27 mouse cellular contexts compared by ENCODE assay signal in the genomic region with DNA sequence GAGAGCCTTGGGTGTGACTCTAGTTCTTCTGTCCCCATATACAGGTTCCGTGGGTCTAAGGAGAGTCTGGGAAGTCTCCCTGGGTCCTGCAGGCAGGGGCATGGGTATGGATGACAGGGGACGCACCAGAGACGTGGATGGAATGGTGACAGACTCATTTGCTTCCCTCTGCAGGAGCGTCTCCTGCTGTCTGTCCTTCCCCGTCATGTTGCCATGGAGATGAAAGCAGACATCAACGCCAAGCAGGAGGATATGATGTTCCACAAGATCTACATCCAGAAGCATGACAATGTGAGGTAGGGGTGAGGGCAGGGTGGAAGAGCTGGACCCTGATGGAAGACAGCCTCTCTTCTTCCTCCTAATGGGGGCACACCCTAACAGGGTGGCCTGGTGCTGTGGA.
DNase-seq lines count a peak whose midpoint lies in the region; ATAC-seq and TF ChIP-seq lines count a peak whose summit lies in the region.
"Had no signal": no experiment of that assay in that cellular context is flagged by ENCODE, and none has a peak within 500 bp of the region (broad histone marks: within the 10 kb centered on the region; RNA-seq: fewer than 3 reads in every experiment).

No protein-coding gene starts in this region.

- H3K36me3 ChIP-seq in forebrain, embryonic 12.5 days (replicated peaks): no peaks in the 10 kb centered on the region
- no peaks in the 10 kb centered on the region for H3K36me3 ChIP-seq in forebrain, embryonic 13.5 days (ENCODE audit: poor library complexity, severe bottlenecking)
- no peaks in the 10 kb centered on the region for H3K36me3 ChIP-seq in midbrain, embryonic 16.5 days (ENCODE audit: control insufficient read depth, insufficient read depth, low read length)
- H3K36me3 ChIP-seq: forebrain, embryonic 10.5 days; heart, embryonic 15.5 days; limb, embryonic 12.5 days; liver, embryonic 15.5 days had no signal

- ATAC-seq in forebrain, embryonic 12.5 days (ENCODE audit: low FRiP score): 0 out of 2 replicates have a peak, but pooled peaks have one; percentile 36
- ATAC-seq in forebrain, embryonic 13.5 days: no peak
- peak; percentile 43; the same call in 1 of the 2 replicates for ATAC-seq in midbrain, embryonic 16.5 days
- ATAC-seq in erythroid progenitor cell, adult 5-6 weeks (replicated peaks; ENCODE audit: low FRiP score, poor library complexity, severe bottlenecking): no peak
- no peak for ATAC-seq in erythroblast, adult 5-6 weeks (replicated peaks; ENCODE audit: low FRiP score, poor library complexity, severe bottlenecking)
- ATAC-seq: intestine, postnatal 0 days had no signal

- no peaks in the 10 kb centered on the region for H3K9me3 ChIP-seq in forebrain, embryonic 12.5 days
- no peaks in the 10 kb centered on the region for H3K9me3 ChIP-seq in forebrain, embryonic 13.5 days (replicated peaks)
- no peaks in the 10 kb centered on the region for H3K9me3 ChIP-seq in midbrain, embryonic 16.5 days (replicated peaks; ENCODE audit: control insufficient read depth, low read length, poor library complexity, severe bottlenecking)
- H3K9me3 ChIP-seq: forebrain, embryonic 10.5 days; heart, embryonic 15.5 days; limb, embryonic 12.5 days; liver, embryonic 15.5 days; neural tube, embryonic 13.5 days had no signal

- no peak overlapping the region for H3K4me2 ChIP-seq in forebrain, embryonic 12.5 days
- H3K4me2 ChIP-seq in forebrain, embryonic 13.5 days: no peak overlapping the region
- no peak overlapping the region for H3K4me2 ChIP-seq in midbrain, embryonic 16.5 days (ENCODE audit: low read length)
- H3K4me2 ChIP-seq: heart, embryonic 15.5 days; hindbrain, embryonic 14.5 days; limb, embryonic 12.5 days; liver, embryonic 15.5 days; lung, embryonic 14.5 days; neural tube, embryonic 13.5 days had no signal

- no peak overlapping the region for H3K27ac ChIP-seq in forebrain, embryonic 12.5 days
- H3K27ac ChIP-seq in forebrain, embryonic 13.5 days: no peak overlapping the region
- H3K27ac ChIP-seq in layer of hippocampus, adult 2 months: peak overlapping the region; percentile 32; the same call in 1 of the 2 replicates
- no peak overlapping the region for H3K27ac ChIP-seq in midbrain, embryonic 16.5 days (ENCODE audit: low read length)
- H3K27ac ChIP-seq: forebrain, embryonic 10.5 days; heart, embryonic 15.5 days; hindbrain, embryonic 14.5 days; left cerebral cortex, adult 2 months; limb, embryonic 12.5 days; liver, embryonic 15.5 days; neural tube, embryonic 13.5 days had no signal

- no peak for TF ChIP-seq CTCF in layer of hippocampus, adult 2 months (conservative IDR thresholded peaks at IDR 0.05)

- H3K9ac ChIP-seq in forebrain, embryonic 12.5 days: no peak overlapping the region
- H3K9ac ChIP-seq in forebrain, embryonic 13.5 days: no peak overlapping the region
- no peak overlapping the region for H3K9ac ChIP-seq in midbrain, embryonic 16.5 days (ENCODE audit: low read depth, low read length)
- H3K9ac ChIP-seq: heart, embryonic 15.5 days; hindbrain, embryonic 14.5 days; limb, embryonic 12.5 days; liver, embryonic 15.5 days; lung, embryonic 14.5 days; neural tube, embryonic 13.5 days had no signal

- H3K27me3 ChIP-seq in forebrain, embryonic 12.5 days: no peaks in the 10 kb centered on the region; the same call in 1 of the 2 replicates
- H3K27me3 ChIP-seq in forebrain, embryonic 13.5 days: no peaks in the 10 kb centered on the region
- H3K27me3 ChIP-seq in midbrain, embryonic 16.5 days (ENCODE audit: control insufficient read depth, insufficient read depth, low read depth, low read length): no peaks in the 10 kb centered on the region
- H3K27me3 ChIP-seq: heart, embryonic 15.5 days; limb, embryonic 12.5 days; liver, embryonic 15.5 days; neural tube, embryonic 13.5 days had no signal

- peaks cover 15% of the 10 kb centered on the region for H3K4me1 ChIP-seq in forebrain, embryonic 12.5 days
- H3K4me1 ChIP-seq in forebrain, embryonic 13.5 days: peaks cover 13% of the 10 kb centered on the region
- peaks cover 11% of the 10 kb centered on the region for H3K4me1 ChIP-seq in midbrain, embryonic 16.5 days (ENCODE audit: control insufficient read depth, insufficient read depth, low read length)
- H3K4me1 ChIP-seq: liver, embryonic 15.5 days had no signal

- H3K4me3 ChIP-seq in forebrain, embryonic 12.5 days (replicated peaks): no peak overlapping the region
- H3K4me3 ChIP-seq in forebrain, embryonic 13.5 days: no peak overlapping the region
- H3K4me3 ChIP-seq in layer of hippocampus, adult 2 months: no peak overlapping the region
- H3K4me3 ChIP-seq in midbrain, embryonic 16.5 days (ENCODE audit: low read depth, low read length): no peak overlapping the region
- H3K4me3 ChIP-seq: forebrain, embryonic 10.5 days; heart, embryonic 15.5 days; left cerebral cortex, adult 2 months; limb, embryonic 12.5 days; liver, embryonic 15.5 days; neural tube, embryonic 13.5 days had no signal

- 63% methylated on average over 6 of the region's 6 CpGs for WGBS in forebrain, embryonic 12.5 days
- WGBS in forebrain, embryonic 13.5 days: 46% methylated on average over 6 of the region's 6 CpGs
- 34% methylated on average over 6 of the region's 6 CpGs for WGBS in midbrain, embryonic 16.5 days

- DNase-seq in layer of hippocampus, adult 2 months (ENCODE audit: low spot score in 2 of 2): peak in 1 of 2 experiments; percentile 64
- no peak for DNase-seq in layer of hippocampus, postnatal 10 days (ENCODE audit: low spot score in 2 of 2)
- DNase-seq in brain, adult 2 months (ENCODE audit: low read depth, low spot score): peak; percentile 61
- DNase-seq: adrenal gland, postnatal 10 days; cerebellum, adult 11 months; cerebellum, adult 9-10 months; cerebellum, postnatal 36 days; gastrocnemius, postnatal 14 days; heart, postnatal 36 days; kidney, adult 9 months; kidney, postnatal 10 days; lung, embryonic 14.5 days; spleen, adult 18-20 months; thymus, postnatal 14 days had no signal

Comparison
In these comparisons a context has a peak if more than half of its experiments do, and no peak if none do; other contexts are left out.
1. ATAC-seq: peak in forebrain, embryonic 12.5 days (single experiment) and midbrain, embryonic 16.5 days (single experiment); none in forebrain, embryonic 13.5 days (single experiment), erythroid progenitor cell, adult 5-6 weeks (single experiment) and erythroblast, adult 5-6 weeks (single experiment).